In the genomic region with DNA sequence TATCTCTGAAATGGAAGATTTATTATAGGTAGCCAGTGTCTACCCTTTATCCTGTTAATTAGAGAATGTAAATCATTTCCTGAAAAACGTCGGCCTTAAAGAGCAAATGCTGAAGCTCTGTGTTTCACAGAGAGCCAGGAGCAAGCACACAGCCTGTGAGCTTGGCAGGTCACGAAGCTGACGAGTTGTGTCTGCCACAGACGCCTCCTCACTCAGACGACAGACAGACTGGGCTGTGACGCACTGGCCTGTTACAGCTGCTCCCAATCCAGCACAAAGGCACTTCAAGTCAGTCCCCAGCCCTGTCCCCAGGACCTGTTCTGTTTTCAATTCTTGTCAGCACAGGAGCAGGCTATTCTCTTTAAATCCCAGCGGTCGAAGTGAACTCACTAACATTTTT, we compare ENCODE assay signal across 8 mouse cellular contexts. TPM values are rescaled to one million over a fixed set of nuclear protein-coding genes. Genes with fewer than 3 reads are reported as not detected.
DNase-seq lines count a peak whose midpoint lies in the region; ATAC-seq lines count a peak whose summit lies in the region.

No protein-coding gene starts in this region.

- no peak overlapping the region for H3K4me3 ChIP-seq in hindbrain, embryonic 12.5 days
- H3K4me3 ChIP-seq in hindbrain, embryonic 10.5 days: no peak overlapping the region
- H3K4me3 ChIP-seq in forebrain, embryonic 14.5 days (ENCODE audit: low read depth, low read length): no peak overlapping the region
- no peak overlapping the region for H3K4me3 ChIP-seq in kidney, embryonic 14.5 days (ENCODE audit: low read length)

- no peak overlapping the region for H3K4me2 ChIP-seq in hindbrain, embryonic 12.5 days (replicated peaks)
- no peak overlapping the region for H3K4me2 ChIP-seq in forebrain, embryonic 14.5 days (ENCODE audit: low read length)
- H3K4me2 ChIP-seq in kidney, embryonic 14.5 days (replicated peaks; ENCODE audit: low read depth, low read length): no peak overlapping the region

- DNase-seq in hindbrain, embryonic 10.5 days (ENCODE audit: low spot score): no peak
- DNase-seq in forebrain, embryonic 14.5 days (ENCODE audit: low spot score): peak; percentile 64
- DNase-seq in mesoderm, embryonic 11.5 days (ENCODE audit: low read depth, low spot score): peak; percentile 55
- no peak for DNase-seq in thymus, postnatal 0 days (ENCODE audit: low spot score)
- no peak for DNase-seq in layer of hippocampus, postnatal 25 days (ENCODE audit: extremely low spot score in 1 of 2, low spot score in 1 of 2)
- DNase-seq in adipocyte (ENCODE audit: low spot score): no peak

- peak overlapping the region; percentile 26; the same call in 1 of the 2 replicates for H3K27ac ChIP-seq in hindbrain, embryonic 12.5 days
- no peak overlapping the region for H3K27ac ChIP-seq in hindbrain, embryonic 10.5 days
- peak overlapping the region; percentile 63; the same call in 1 of the 2 replicates for H3K27ac ChIP-seq in forebrain, embryonic 14.5 days (ENCODE audit: low read depth, low read length)
- no peak overlapping the region; the same call in 1 of the 2 replicates for H3K27ac ChIP-seq in kidney, embryonic 14.5 days (ENCODE audit: low read depth, low read length)

- 40% methylated on average over 9 of the region's 9 CpGs for WGBS in hindbrain, embryonic 12.5 days
- 57% methylated on average over 9 of the region's 9 CpGs for WGBS in hindbrain, embryonic 10.5 days
- 44% methylated on average over 9 of the region's 9 CpGs for WGBS in forebrain, embryonic 14.5 days
- 14% methylated on average over 9 of the region's 9 CpGs for WGBS in kidney, embryonic 14.5 days

- peaks cover 16% of the 10 kb centered on the region; the same call in 1 of the 2 replicates for H3K36me3 ChIP-seq in hindbrain, embryonic 12.5 days
- H3K36me3 ChIP-seq in hindbrain, embryonic 10.5 days: peaks cover 46% of the 10 kb centered on the region
- H3K36me3 ChIP-seq in forebrain, embryonic 14.5 days (ENCODE audit: control insufficient read depth, insufficient read depth, low read length): 0 out of 2 replicates have a peak, but pooled peaks cover 11% of the 10 kb centered on the region
- no peaks in the 10 kb centered on the region; the same call in 1 of the 2 replicates for H3K36me3 ChIP-seq in kidney, embryonic 14.5 days (ENCODE audit: control insufficient read depth, insufficient read depth, low read length)

- H3K27me3 ChIP-seq in hindbrain, embryonic 12.5 days: no peaks in the 10 kb centered on the region
- no peaks in the 10 kb centered on the region for H3K27me3 ChIP-seq in hindbrain, embryonic 10.5 days (ENCODE audit: insufficient read depth, poor library complexity, severe bottlenecking)
- no peaks in the 10 kb centered on the region for H3K27me3 ChIP-seq in forebrain, embryonic 14.5 days (replicated peaks; ENCODE audit: control insufficient read depth, insufficient read depth, low read length)
- no peaks in the 10 kb centered on the region for H3K27me3 ChIP-seq in kidney, embryonic 14.5 days (ENCODE audit: control insufficient read depth, insufficient read depth, low read length)

- no peaks in the 10 kb centered on the region for H3K9me3 ChIP-seq in hindbrain, embryonic 12.5 days (replicated peaks)
- no peaks in the 10 kb centered on the region for H3K9me3 ChIP-seq in hindbrain, embryonic 10.5 days
- H3K9me3 ChIP-seq in forebrain, embryonic 14.5 days (replicated peaks; ENCODE audit: control insufficient read depth, low read length): no peaks in the 10 kb centered on the region
- H3K9me3 ChIP-seq in kidney, embryonic 14.5 days (ENCODE audit: control insufficient read depth, low read length): no peaks in the 10 kb centered on the region

- peak; percentile 40; the same call in 1 of the 2 replicates for ATAC-seq in hindbrain, embryonic 12.5 days (ENCODE audit: low FRiP score)
- peak; percentile 81; the same call in 1 of the 2 replicates for ATAC-seq in forebrain, embryonic 14.5 days
- ATAC-seq in kidney, embryonic 14.5 days (ENCODE audit: low FRiP score, low TSS enrichment): peak; percentile 95

- H3K4me1 ChIP-seq in hindbrain, embryonic 12.5 days: no peaks in the 10 kb centered on the region
- peaks cover 6% of the 10 kb centered on the region; the same call in 1 of the 2 replicates for H3K4me1 ChIP-seq in hindbrain, embryonic 10.5 days (replicated peaks)
- H3K4me1 ChIP-seq in forebrain, embryonic 14.5 days (ENCODE audit: control insufficient read depth, insufficient read depth, low read length): no peaks in the 10 kb centered on the region
- peaks cover 9% of the 10 kb centered on the region; the same call in 1 of the 2 replicates for H3K4me1 ChIP-seq in kidney, embryonic 14.5 days (ENCODE audit: control insufficient read depth, insufficient read depth, low read length)

- H3K9ac ChIP-seq in hindbrain, embryonic 12.5 days: no peak overlapping the region
- H3K9ac ChIP-seq in forebrain, embryonic 14.5 days (ENCODE audit: low read length): no peak overlapping the region
- H3K9ac ChIP-seq in kidney, embryonic 14.5 days (ENCODE audit: low read depth, low read length): no peak overlapping the region

RNA-seq across cellular contexts. Expression of gene F2r, which starts 37.0 kb away (rescaled TPM):
- polyA plus RNA-seq in hindbrain, embryonic 12.5 days (2016; fragmentation: Nextera tagmentation; extraction: Ambion mirVana): 102 and 110 TPM in 2 replicates
- polyA plus RNA-seq in hindbrain, embryonic 10.5 days (2016; fragmentation: Nextera tagmentation; extraction: Ambion mirVana): 93.4 and 117 TPM in 2 replicates
- 76.2 and 80.5 TPM in 2 replicates for polyA plus RNA-seq in forebrain, embryonic 14.5 days (2014; fragmentation: Nextera tagmentation; extraction: Ambion mirVana)
- 66.9 and 128 TPM in 2 replicates for polyA plus RNA-seq in kidney, embryonic 14.5 days (2014; fragmentation: Nextera tagmentation; extraction: Ambion mirVana)
- polyA plus RNA-seq in thymus, postnatal 0 days (2015; fragmentation: Nextera tagmentation; extraction: Ambion mirVana): 24.9 and 27.2 TPM in 2 replicates
- 1 to 10 TPM; 5.4 to 5.8 TPM for total RNA-seq in layer of hippocampus, postnatal 25 days (2021)

RNA-seq across cellular contexts. Expression of gene F2rl2, which starts 41.4 kb away (rescaled TPM):
- polyA plus RNA-seq in hindbrain, embryonic 12.5 days (2016; fragmentation: Nextera tagmentation; extraction: Ambion mirVana): 1.1 and 1.4 TPM in 2 replicates
- polyA plus RNA-seq in hindbrain, embryonic 10.5 days (2016; fragmentation: Nextera tagmentation; extraction: Ambion mirVana): 1.7 and 1.8 TPM in 2 replicates
- polyA plus RNA-seq in forebrain, embryonic 14.5 days (2014; fragmentation: Nextera tagmentation; extraction: Ambion mirVana): 0.27 and 0.51 TPM in 2 replicates
- polyA plus RNA-seq in kidney, embryonic 14.5 days (2014; fragmentation: Nextera tagmentation; extraction: Ambion mirVana): 0.41 and 0.54 TPM in 2 replicates
- polyA plus RNA-seq in thymus, postnatal 0 days (2015; fragmentation: Nextera tagmentation; extraction: Ambion mirVana): 0.56 and 0.76 TPM in 2 replicates
- under 1 TPM; 0.27 to 0.47 TPM for total RNA-seq in layer of hippocampus, postnatal 25 days (2021)

Comparison
In these comparisons a context has a peak if more than half of its experiments do, and no peak if none do; other contexts are left out.
1. H3K27ac ChIP-seq: peak in hindbrain, embryonic 12.5 days (single experiment) and forebrain, embryonic 14.5 days (single experiment); none in hindbrain, embryonic 10.5 days (single experiment) and kidney, embryonic 14.5 days (single experiment).
2. ATAC-seq: peak in every context shown above with its lines; median percentile 95 in kidney, embryonic 14.5 days; 81 in forebrain, embryonic 14.5 days; 40 in hindbrain, embryonic 12.5 days.
3. DNase-seq: peak in forebrain, embryonic 14.5 days (single experiment) and mesoderm, embryonic 11.5 days (single experiment); none in hindbrain, embryonic 10.5 days (single experiment), thymus, postnatal 0 days (single experiment), layer of hippocampus, postnatal 25 days (0 of 2) and adipocyte (single experiment).